Mouse (Mus musculus): ENCODE measurements at regions not wholly inside any gene's neighbourhood (a gene's known extent, or its start where the extent isn't known, plus 50 kb on each side); places are given as distances from the start of the nearest gene placed in this dataset.

DNA sequence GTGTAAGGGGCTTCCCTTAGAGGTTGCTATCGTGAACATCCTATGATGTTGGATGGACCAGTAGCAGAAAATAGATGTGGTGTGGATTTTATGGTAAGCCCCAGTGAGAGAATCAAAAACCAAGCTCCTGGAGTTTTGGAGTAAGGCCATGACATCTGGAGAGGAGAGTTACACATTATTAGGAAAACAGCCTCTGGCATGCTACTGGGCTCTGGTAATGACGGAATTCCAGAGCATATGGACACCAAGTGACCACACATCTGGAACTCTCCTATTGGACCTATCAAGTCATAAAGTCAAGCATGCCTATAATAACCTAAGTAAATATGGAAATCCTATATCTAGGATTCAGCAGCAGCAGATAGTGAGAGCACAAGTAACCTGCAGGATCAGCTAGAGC lies 240.8 kb downstream of the Fgf10 start:
- in situ Hi-C loops (cut with MboI; ENCODE audit: low sequenced_read_pairs in 2 of 2, unreplicated experiment in 2 of 2), result no loop called here
- no peaks in the 10 kb centered on the region for H3K4me1 ChIP-seq (ENCODE audit: control insufficient read depth in 2 of 2, insufficient read depth in 2 of 2, low read length in 2 of 2, poor library complexity in 1 of 2)
- no peak for TF ChIP-seq HCFC1 (IDR thresholded peaks at IDR 0.05; ENCODE audit: borderline replicate concordance, insufficient read depth, low read length)
- TF ChIP-seq CHD2 (IDR thresholded peaks at IDR 0.05; ENCODE audit: low read depth, low read length), result no peak
- TF ChIP-seq ZC3H11A (IDR thresholded peaks at IDR 0.05; ENCODE audit: borderline replicate concordance, low read depth, low read length), result no peak
- no peak for TF ChIP-seq MAFK (IDR thresholded peaks at IDR 0.05; ENCODE audit: insufficient read depth, low read depth, low read length)
- TF ChIP-seq ZNF384 (IDR thresholded peaks at IDR 0.05; ENCODE audit: low read depth, low read length), result no peak
- no peak overlapping the region for H3K9ac ChIP-seq (ENCODE audit: insufficient read depth, low read depth, low read length, poor library complexity, severe bottlenecking)
- H3K4me3 ChIP-seq (ENCODE audit: insufficient read depth in 1 of 2, low read depth in 1 of 2, low read length in 2 of 2, poor library complexity in 1 of 2, severe bottlenecking in 1 of 2), result no peak overlapping the region
- H3K9me3 ChIP-seq (ENCODE audit: control insufficient read depth, insufficient read depth, low read depth, low read length), result no peaks in the 10 kb centered on the region
- no peak overlapping the region for H3K27ac ChIP-seq (ENCODE audit: insufficient read depth, low read depth, low read length, poor library complexity, severe bottlenecking)
- DNase-seq (ENCODE audit: low read depth, low spot score), result no peak
- no peaks in the 10 kb centered on the region for H3K36me3 ChIP-seq (ENCODE audit: control insufficient read depth, insufficient read depth, low read length, poor library complexity, severe bottlenecking)

DNA sequence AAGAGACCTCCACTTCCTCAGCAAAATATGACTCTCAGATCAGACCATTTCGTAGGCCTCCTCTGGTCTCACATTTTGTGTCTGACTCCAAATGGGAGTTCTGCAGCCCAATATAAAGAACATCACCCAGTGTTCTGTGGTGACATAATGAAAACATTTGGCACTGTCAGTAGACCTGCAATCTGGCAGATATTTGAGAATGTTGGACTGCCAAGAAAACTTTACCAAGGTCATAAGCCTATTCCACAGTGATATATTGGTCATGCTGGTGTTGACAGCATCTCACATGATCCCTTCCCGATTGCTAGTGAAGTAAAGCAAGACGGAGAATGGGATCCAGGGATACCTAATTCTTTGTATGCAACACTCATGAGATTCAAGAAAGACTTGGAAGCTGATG lies 271.2 kb downstream of the Fgf10 start:
- in situ Hi-C loops (cut with MboI; ENCODE audit: low sequenced_read_pairs in 2 of 2, unreplicated experiment in 2 of 2), result no loop called here
- Histone ChIP-seq H3K36me3 (ENCODE audit: control insufficient read depth, insufficient read depth, low read length, poor library complexity, severe bottlenecking) (no peaks in the 10 kb centered on the region), H3K4me1 (ENCODE audit: control insufficient read depth in 2 of 2, insufficient read depth in 2 of 2, low read length in 2 of 2, poor library complexity in 1 of 2) (no peaks in the 10 kb centered on the region), H3K27ac (ENCODE audit: insufficient read depth, low read depth, low read length, poor library complexity, severe bottlenecking) (no peak overlapping the region), H3K4me3 (ENCODE audit: insufficient read depth in 1 of 2, low read depth in 1 of 2, low read length in 2 of 2, poor library complexity in 1 of 2, severe bottlenecking in 1 of 2) (no peak overlapping the region), H3K9ac (ENCODE audit: insufficient read depth, low read depth, low read length, poor library complexity, severe bottlenecking) (no peak overlapping the region), H3K9me3 (ENCODE audit: control insufficient read depth, insufficient read depth, low read depth, low read length) (no peaks in the 10 kb centered on the region)
- no peak for DNase-seq (ENCODE audit: low read depth, low spot score)
- TF ChIP-seq CHD2 (IDR thresholded peaks at IDR 0.05; ENCODE audit: low read depth, low read length) (no peak), MAFK (IDR thresholded peaks at IDR 0.05; ENCODE audit: insufficient read depth, low read depth, low read length) (no peak), ZNF384 (IDR thresholded peaks at IDR 0.05; ENCODE audit: low read depth, low read length) (no peak), ZC3H11A (IDR thresholded peaks at IDR 0.05; ENCODE audit: borderline replicate concordance, low read depth, low read length) (no peak), HCFC1 (IDR thresholded peaks at IDR 0.05; ENCODE audit: borderline replicate concordance, insufficient read depth, low read length) (no peak)

DNA sequence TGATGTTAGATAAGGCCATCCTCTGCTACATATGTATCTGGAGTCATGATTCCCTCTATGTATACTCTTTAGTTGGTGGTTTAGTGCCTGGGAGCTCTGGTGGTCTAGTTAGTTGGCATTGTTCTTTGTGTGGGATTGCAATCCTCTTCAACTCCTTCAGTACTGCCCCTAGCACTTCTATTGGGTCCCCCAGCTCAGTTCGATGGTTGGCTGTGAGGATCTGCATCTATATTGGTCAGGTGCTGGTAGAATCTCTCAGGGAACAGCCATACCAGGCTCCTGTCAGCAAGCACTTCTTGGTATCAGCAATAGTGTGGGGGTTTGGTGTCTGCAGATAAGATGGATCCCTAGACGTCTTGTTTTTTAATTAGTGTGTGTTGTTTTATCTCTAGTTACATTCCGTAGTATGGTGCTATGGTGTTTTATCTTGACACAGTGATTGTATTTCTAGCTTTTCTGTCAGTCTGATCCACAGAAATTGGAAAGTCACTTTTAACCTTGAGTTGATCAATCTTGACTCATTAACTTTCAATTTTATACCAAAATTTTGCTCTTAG lies 296.6 kb downstream of the Fgf10 start:
- Histone ChIP-seq H3K9me3 (ENCODE audit: control insufficient read depth, insufficient read depth, low read depth, low read length) (no peaks in the 10 kb centered on the region), H3K27ac (ENCODE audit: insufficient read depth, low read depth, low read length, poor library complexity, severe bottlenecking) (no peak overlapping the region), H3K9ac (ENCODE audit: insufficient read depth, low read depth, low read length, poor library complexity, severe bottlenecking) (no peak overlapping the region), H3K36me3 (ENCODE audit: control insufficient read depth, insufficient read depth, low read length, poor library complexity, severe bottlenecking) (no peaks in the 10 kb centered on the region), H3K4me3 (ENCODE audit: insufficient read depth in 1 of 2, low read depth in 1 of 2, low read length in 2 of 2, poor library complexity in 1 of 2, severe bottlenecking in 1 of 2) (no peak overlapping the region), H3K4me1 (ENCODE audit: control insufficient read depth in 2 of 2, insufficient read depth in 2 of 2, low read length in 2 of 2, poor library complexity in 1 of 2) (no peaks in the 10 kb centered on the region)
- DNase-seq (ENCODE audit: low read depth, low spot score), result no peak
- no peak for TF ChIP-seq CHD2 (IDR thresholded peaks at IDR 0.05; ENCODE audit: low read depth, low read length)
- no peak for TF ChIP-seq ZNF384 (IDR thresholded peaks at IDR 0.05; ENCODE audit: low read depth, low read length)
- no peak for TF ChIP-seq HCFC1 (IDR thresholded peaks at IDR 0.05; ENCODE audit: borderline replicate concordance, insufficient read depth, low read length)
- TF ChIP-seq MAFK (IDR thresholded peaks at IDR 0.05; ENCODE audit: insufficient read depth, low read depth, low read length), result no peak
- no peak for TF ChIP-seq ZC3H11A (IDR thresholded peaks at IDR 0.05; ENCODE audit: borderline replicate concordance, low read depth, low read length)
- in situ Hi-C loops (cut with MboI; ENCODE audit: low sequenced_read_pairs in 2 of 2, unreplicated experiment in 2 of 2), result no loop called here

DNA sequence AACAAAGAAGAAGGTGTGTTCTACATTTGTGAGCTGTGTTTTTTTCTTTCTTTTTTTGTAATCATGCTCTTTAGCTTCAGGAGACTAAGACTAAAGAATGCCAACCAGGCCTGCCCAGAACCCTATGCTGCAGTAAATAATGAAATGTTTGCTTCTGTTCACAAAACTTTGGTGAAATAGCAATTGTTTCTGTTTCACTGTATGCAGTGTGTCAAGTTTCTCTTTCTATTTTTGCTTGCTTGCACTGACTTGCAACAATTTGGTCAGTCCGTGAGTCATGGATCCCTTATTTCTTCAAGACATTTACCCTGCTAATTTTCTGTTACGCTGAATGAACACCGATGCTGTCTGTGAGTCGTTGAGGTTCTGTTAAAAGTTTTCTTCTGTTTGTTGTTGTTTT lies 298.1 kb downstream of the Fgf10 start:
- Histone ChIP-seq H3K9me3 (ENCODE audit: control insufficient read depth, insufficient read depth, low read depth, low read length) (no peaks in the 10 kb centered on the region), H3K36me3 (ENCODE audit: control insufficient read depth, insufficient read depth, low read length, poor library complexity, severe bottlenecking) (no peaks in the 10 kb centered on the region), H3K4me3 (ENCODE audit: insufficient read depth in 1 of 2, low read depth in 1 of 2, low read length in 2 of 2, poor library complexity in 1 of 2, severe bottlenecking in 1 of 2) (no peak overlapping the region), H3K9ac (ENCODE audit: insufficient read depth, low read depth, low read length, poor library complexity, severe bottlenecking) (no peak overlapping the region), H3K4me1 (ENCODE audit: control insufficient read depth in 2 of 2, insufficient read depth in 2 of 2, low read length in 2 of 2, poor library complexity in 1 of 2) (no peaks in the 10 kb centered on the region), H3K27ac (ENCODE audit: insufficient read depth, low read depth, low read length, poor library complexity, severe bottlenecking) (no peak overlapping the region)
- no peak for TF ChIP-seq ZNF384 (IDR thresholded peaks at IDR 0.05; ENCODE audit: low read depth, low read length)
- no peak for TF ChIP-seq MAFK (IDR thresholded peaks at IDR 0.05; ENCODE audit: insufficient read depth, low read depth, low read length)
- no peak for TF ChIP-seq ZC3H11A (IDR thresholded peaks at IDR 0.05; ENCODE audit: borderline replicate concordance, low read depth, low read length)
- no peak for TF ChIP-seq HCFC1 (IDR thresholded peaks at IDR 0.05; ENCODE audit: borderline replicate concordance, insufficient read depth, low read length)
- no peak for TF ChIP-seq CHD2 (IDR thresholded peaks at IDR 0.05; ENCODE audit: low read depth, low read length)
- no peak for DNase-seq (ENCODE audit: low read depth, low spot score)
- in situ Hi-C loops (cut with MboI; ENCODE audit: low sequenced_read_pairs in 2 of 2, unreplicated experiment in 2 of 2), result no loop called here

DNA sequence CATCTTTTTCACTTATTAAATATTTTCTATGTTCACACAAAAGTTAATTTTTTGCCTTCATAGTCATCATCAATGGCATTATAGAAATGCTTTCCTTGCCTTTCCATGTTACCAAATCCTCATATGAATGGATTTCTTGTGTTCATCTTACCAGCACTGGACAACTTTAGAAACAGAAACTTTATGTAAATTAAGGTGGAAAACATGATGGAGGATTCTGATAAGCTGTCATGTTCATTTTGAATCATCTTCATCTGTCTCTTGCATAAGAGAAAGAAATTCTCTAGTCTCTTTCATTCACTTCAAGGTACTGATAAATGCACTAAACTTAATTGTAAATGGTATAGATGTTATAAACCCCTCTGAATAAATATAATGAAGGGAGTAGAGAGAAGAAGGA lies 305.4 kb downstream of the Fgf10 start:
- Histone ChIP-seq H3K4me3 (ENCODE audit: insufficient read depth in 1 of 2, low read depth in 1 of 2, low read length in 2 of 2, poor library complexity in 1 of 2, severe bottlenecking in 1 of 2) (no peak overlapping the region), H3K9me3 (ENCODE audit: control insufficient read depth, insufficient read depth, low read depth, low read length) (no peaks in the 10 kb centered on the region), H3K36me3 (ENCODE audit: control insufficient read depth, insufficient read depth, low read length, poor library complexity, severe bottlenecking) (no peaks in the 10 kb centered on the region), H3K4me1 (ENCODE audit: control insufficient read depth in 2 of 2, insufficient read depth in 2 of 2, low read length in 2 of 2, poor library complexity in 1 of 2) (no peaks in the 10 kb centered on the region), H3K27ac (ENCODE audit: insufficient read depth, low read depth, low read length, poor library complexity, severe bottlenecking) (no peak overlapping the region), H3K9ac (ENCODE audit: insufficient read depth, low read depth, low read length, poor library complexity, severe bottlenecking) (no peak overlapping the region)
- no peak for TF ChIP-seq ZC3H11A (IDR thresholded peaks at IDR 0.05; ENCODE audit: borderline replicate concordance, low read depth, low read length)
- TF ChIP-seq ZNF384 (IDR thresholded peaks at IDR 0.05; ENCODE audit: low read depth, low read length), result no peak
- no peak for DNase-seq (ENCODE audit: low read depth, low spot score)
- in situ Hi-C loops (cut with MboI; ENCODE audit: low sequenced_read_pairs in 2 of 2, unreplicated experiment in 2 of 2), result no loop called here

Data from ES-E14 (cell line).